Mouse (Mus musculus) testis, adult 2 months (tissue): Measurements from ENCODE around the gene Angptl4.

Source experiments
- CTCF ChIP-seq: fragments of 200-500 bp; IDR thresholded peaks from 2 replicates; pipeline ENCODE4 v1.5.1; 2012; ENCODE audit warnings: low read depth, mild to moderate bottlenecking, inconsistent platforms, low read length, moderate library complexity; ENCODE audit not compliant: control insufficient read depth, insufficient read depth, insufficient replicate concordance
- POLR2A ChIP-seq: fragments of 200-500 bp; IDR thresholded peaks from 2 replicates; pipeline ENCODE4 v1.6.1; 2012; ENCODE audit warnings: low read depth, mild to moderate bottlenecking, inconsistent platforms, low read length, moderate library complexity; ENCODE audit not compliant: control insufficient read depth

DNA sequence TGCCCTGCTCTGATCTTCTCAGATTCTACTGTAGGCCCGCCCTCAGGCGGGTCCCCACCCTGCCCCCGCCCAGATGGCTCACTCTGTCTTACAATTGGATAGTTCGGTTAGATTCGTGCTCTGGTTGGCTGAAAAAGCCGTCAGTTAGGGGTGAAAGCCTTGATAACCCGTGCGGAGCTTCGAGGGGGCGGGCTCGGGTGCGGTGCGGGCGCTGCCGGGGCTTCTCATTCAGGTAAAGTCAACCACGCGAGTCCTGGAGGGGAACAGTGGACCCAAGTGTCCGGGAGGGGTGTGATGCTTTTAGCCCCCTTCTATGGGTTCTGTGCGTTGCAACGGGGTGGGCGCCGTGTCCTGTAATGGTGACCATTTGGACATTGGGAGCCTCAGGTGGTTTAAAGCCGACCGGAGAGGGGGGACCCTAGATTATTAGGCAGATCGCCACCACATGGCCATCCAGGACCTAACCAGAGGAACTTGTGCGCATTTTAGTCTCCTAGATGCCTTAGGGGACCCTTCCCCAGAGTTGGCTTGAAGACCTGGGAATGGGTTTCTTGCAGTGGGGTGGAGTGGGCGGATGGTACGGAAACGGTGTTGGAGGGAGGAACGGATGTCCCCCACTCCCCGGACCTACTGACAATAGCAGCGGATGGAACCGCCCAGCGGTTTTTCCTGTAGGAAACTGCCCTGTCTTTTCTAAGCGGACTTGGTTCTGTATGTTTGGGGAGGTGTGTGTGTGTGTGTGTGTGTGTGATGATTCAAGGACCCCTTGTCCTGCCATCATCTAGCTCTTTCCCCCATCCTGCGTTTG is 28.9 kb upstream of the Angptl4 start, which contains the start of gene Kank3:
- TF ChIP-seq POLR2A = 0 out of 2 replicates have a peak, but pooled peaks have one; percentile 11
- TF ChIP-seq CTCF = no peak
